Mouse (Mus musculus) CH12.LX (cell line): ENCODE results near the gene Dph1. TPM values are rescaled to one million over a fixed set of nuclear protein-coding genes. Genes with fewer than 3 reads are reported as not detected.

ENCODE experiments used
- DNase-seq: peaks from one replicate; pipeline ENCODE4 v3.0.0-alpha.2; 2013; ENCODE audit errors: extremely low read depth
- H3K27ac ChIP-seq: 2 replicates; pipeline ENCODE4 v1.5.1; 2012; ENCODE audit warnings: low read depth, mild to moderate bottlenecking, control low read depth, moderate library complexity; ENCODE audit not compliant: insufficient read depth
- H3K27me3 ChIP-seq: replicated peaks from 2 replicates; pipeline ENCODE3; 2012; ENCODE audit warnings: inconsistent platforms
- H3K36me3 ChIP-seq, 2 experiments: replicated peaks in 1 of 2; 2 replicates each; pipeline versions ENCODE3 to v1.6.1; 2012; ENCODE audit warnings: inconsistent platforms in 1 of 2, low read length in 1 of 2, mild to moderate bottlenecking in 1 of 2, mixed read lengths in 1 of 2, moderate library complexity in 1 of 2; ENCODE audit not compliant: control insufficient read depth in 1 of 2, insufficient read depth in 1 of 2
- H3K4me1 ChIP-seq, 2 experiments: 2 replicates each; pipeline ENCODE4 v1.6.1; 2012; ENCODE audit warnings: inconsistent platforms in 1 of 2, moderate library complexity in 1 of 2; ENCODE audit not compliant: insufficient read depth in 2 of 2, control insufficient read depth in 1 of 2
- H3K4me2 ChIP-seq: 2 replicates; pipeline ENCODE4 v1.6.1; 2012; ENCODE audit warnings: low read depth, mild to moderate bottlenecking, control low read depth; ENCODE audit not compliant: poor library complexity, insufficient read depth, severe bottlenecking
- H3K4me3 ChIP-seq, 3 experiments: fragments of 150-350 bp in 1 of 3; sonication (generic) in 1 of 3; replicated peaks in 1 of 3; 2 replicates each; pipeline versions ENCODE3 to v1.5.1; 2011 to 2012; ENCODE audit warnings: low read depth in 2 of 3, low read length in 2 of 3, mild to moderate bottlenecking in 2 of 3, moderate library complexity in 2 of 3, control low read depth in 1 of 3, improper control_type of control experiment in 1 of 3, inconsistent platforms in 1 of 3, mixed read lengths in 1 of 3; ENCODE audit not compliant: poor library complexity in 1 of 3
- H3K79me2 ChIP-seq: replicated peaks from 2 replicates; pipeline ENCODE4 v1.6.1; 2012; ENCODE audit warnings: mild to moderate bottlenecking, moderate library complexity; ENCODE audit not compliant: control insufficient read depth, poor library complexity, insufficient read depth, severe bottlenecking; ENCODE audit errors: extremely low read depth
- H3K9ac ChIP-seq: 2 replicates; pipeline ENCODE4 v1.6.1; 2012; ENCODE audit warnings: low read depth, mild to moderate bottlenecking, control low read depth, moderate library complexity; ENCODE audit not compliant: insufficient read depth
- H3K9me3 ChIP-seq: replicated peaks from 2 replicates; pipeline ENCODE3; 2012; ENCODE audit warnings: low read length, inconsistent platforms, mixed read lengths
- CHD1 ChIP-seq: IDR thresholded peaks from 2 replicates; pipeline ENCODE4 v1.6.1; 2012; ENCODE audit warnings: low read depth, low read length, improper control_type of control experiment, inconsistent platforms
- CHD2 ChIP-seq: IDR thresholded peaks from 2 replicates; pipeline ENCODE4 v1.6.1; 2011; ENCODE audit warnings: low read length, improper control_type of control experiment
- CTCF ChIP-seq, 2 experiments: IDR thresholded peaks in 1 of 2; conservative IDR thresholded peaks in 1 of 2; 2 replicates each; pipeline ENCODE4 v1.5.1; 2011 to 2012; ENCODE audit warnings: low read depth in 2 of 2, low read length in 2 of 2, improper control_type of control experiment in 1 of 2, inconsistent platforms in 1 of 2, mild to moderate bottlenecking in 1 of 2, moderate library complexity in 1 of 2
- HCFC1 ChIP-seq: IDR thresholded peaks from 2 replicates; pipeline ENCODE4 v1.6.1; 2012; ENCODE audit warnings: low read depth, mild to moderate bottlenecking, inconsistent platforms, low read length, improper control_type of control experiment
- IRF4 ChIP-seq: IDR thresholded peaks from 2 replicates; pipeline ENCODE4 v1.6.1; 2014; ENCODE audit warnings: low read depth, mild to moderate bottlenecking, inconsistent platforms, low read length, improper control_type of control experiment
- JUN ChIP-seq: IDR thresholded peaks from 2 replicates; pipeline ENCODE4 v1.6.1; 2011; ENCODE audit warnings: low read depth, mild to moderate bottlenecking, low read length, improper control_type of control experiment, moderate library complexity; ENCODE audit not compliant: insufficient read depth
- MAFK ChIP-seq: IDR thresholded peaks from 2 replicates; pipeline ENCODE4 v1.6.1; 2011; ENCODE audit warnings: low read length, improper control_type of control experiment; ENCODE audit not compliant: insufficient replicate concordance
- MAZ ChIP-seq: IDR thresholded peaks from 2 replicates; pipeline ENCODE4 v1.6.1; 2012; ENCODE audit warnings: low read depth, mild to moderate bottlenecking, inconsistent platforms, low read length, improper control_type of control experiment, moderate library complexity
- POLR2A ChIP-seq: IDR thresholded peaks from 2 replicates; pipeline ENCODE4 v1.6.1; 2011; ENCODE audit warnings: low read depth, mild to moderate bottlenecking, improper control_type of control experiment, low read length
- POLR2AphosphoS2 ChIP-seq: IDR thresholded peaks from 2 replicates; pipeline ENCODE4 v1.6.1; 2011; ENCODE audit warnings: low read depth, low read length, improper control_type of control experiment
- RAD21 ChIP-seq: IDR thresholded peaks from 2 replicates; pipeline ENCODE4 v1.6.1; 2011; ENCODE audit warnings: low read depth, mild to moderate bottlenecking, low read length, improper control_type of control experiment, moderate library complexity
- SMC3 ChIP-seq: IDR thresholded peaks from 2 replicates; pipeline ENCODE4 v1.6.1; 2011; ENCODE audit warnings: low read depth, low read length, improper control_type of control experiment
- TCF12 ChIP-seq: IDR thresholded peaks from 2 replicates; pipeline ENCODE4 v1.6.1; 2014; ENCODE audit warnings: low read depth, mild to moderate bottlenecking, inconsistent platforms, low read length, improper control_type of control experiment
- UBTF ChIP-seq: IDR thresholded peaks from 2 replicates; pipeline ENCODE4 v1.6.1; 2012; ENCODE audit warnings: low read depth, mild to moderate bottlenecking, inconsistent platforms, low read length, improper control_type of control experiment, moderate library complexity
- ZC3H11A ChIP-seq: IDR thresholded peaks from 2 replicates; pipeline ENCODE4 v1.6.1; 2012; ENCODE audit warnings: low read depth, mild to moderate bottlenecking, inconsistent platforms, low read length, improper control_type of control experiment
- ZMIZ1 ChIP-seq: IDR thresholded peaks from 2 replicates; pipeline ENCODE4 v1.6.1; 2012; ENCODE audit warnings: low read depth, mild to moderate bottlenecking, inconsistent platforms, low read length, improper control_type of control experiment
- dilution Hi-C: fragments of 300-500 bp; cut with MboI; formaldehyde crosslinking; loops from 2 replicates; pipeline ENCODE4 v1.14.3; 2020; ENCODE audit warnings: low sequenced_read_pairs; ENCODE audit not compliant: extremely low pct_unique_long_range_greater_than_20kb, extremely low pct_ligation_motif_present
- in situ Hi-C: fragments of 300-500 bp; cut with MboI; formaldehyde crosslinking; loops from 3 replicates; pipeline ENCODE4 v1.14.3; 2019; ENCODE audit warnings: low sequenced_read_pairs, low pct_ligation_motif_present, low pct_unique_long_range_greater_than_20kb, mixed read lengths
- polyA plus RNA-seq: library from polyadenylated mRNA; unstranded; fragments of >175 nt; gene quantifications from 2 replicates; pipeline ENCODE4 v1.2.1, GENCODE M21; 2012; ENCODE audit warnings: low read depth; ENCODE audit not compliant: insufficient read length
- total RNA-seq, 2 experiments: library from RNA; depleted of rRNA; stranded (reverse); fragments of 300-350 nt in 1 of 2; fragments of >200 nt in 1 of 2; gene quantifications; 2 replicates each; pipeline ENCODE4 v1.2.3; 2012 to 2014

The Dph1 gene
- total and polyA plus RNA-seq, 3 experiments, result 47.7 to 57.0 (median 54.7) TPM

- peak overlapping the region in 1 of 3 experiments; percentile 57 for H3K4me3 ChIP-seq
- DNase-seq, result no peak
- no peaks in the 10 kb centered on the region for H3K36me3 ChIP-seq
- dilution Hi-C loops, result no loop called here
- TF ChIP-seq MAFK (no peak), JUN (no peak), UBTF (peak; percentile 1; the same call in 1 of the 2 replicates)
- H3K4me1 ChIP-seq, result peaks cover 21 to 44% of the 10 kb centered on the region in 2 experiments
- peak overlapping the region; percentile 89 for H3K4me2 ChIP-seq
- H3K9me3 ChIP-seq, result peaks cover 8% of the 10 kb centered on the region
- H3K9ac ChIP-seq, result no peak overlapping the region
- in situ Hi-C loops, result loop anchor here (5.0 kb wide), 2 partner anchors 33 to 93 kb away; no protein-coding TSS in a partner anchor
- H3K27ac ChIP-seq, result no peak overlapping the region
- peaks cover 9% of the 10 kb centered on the region; the same call in 1 of the 2 replicates for H3K79me2 ChIP-seq
- peaks cover 62% of the 10 kb centered on the region for H3K27me3 ChIP-seq
Observed at GRCm38 (mm10) chr11:75194121-75194849, 3.2 kb upstream of the Dph1 start.

DNA sequence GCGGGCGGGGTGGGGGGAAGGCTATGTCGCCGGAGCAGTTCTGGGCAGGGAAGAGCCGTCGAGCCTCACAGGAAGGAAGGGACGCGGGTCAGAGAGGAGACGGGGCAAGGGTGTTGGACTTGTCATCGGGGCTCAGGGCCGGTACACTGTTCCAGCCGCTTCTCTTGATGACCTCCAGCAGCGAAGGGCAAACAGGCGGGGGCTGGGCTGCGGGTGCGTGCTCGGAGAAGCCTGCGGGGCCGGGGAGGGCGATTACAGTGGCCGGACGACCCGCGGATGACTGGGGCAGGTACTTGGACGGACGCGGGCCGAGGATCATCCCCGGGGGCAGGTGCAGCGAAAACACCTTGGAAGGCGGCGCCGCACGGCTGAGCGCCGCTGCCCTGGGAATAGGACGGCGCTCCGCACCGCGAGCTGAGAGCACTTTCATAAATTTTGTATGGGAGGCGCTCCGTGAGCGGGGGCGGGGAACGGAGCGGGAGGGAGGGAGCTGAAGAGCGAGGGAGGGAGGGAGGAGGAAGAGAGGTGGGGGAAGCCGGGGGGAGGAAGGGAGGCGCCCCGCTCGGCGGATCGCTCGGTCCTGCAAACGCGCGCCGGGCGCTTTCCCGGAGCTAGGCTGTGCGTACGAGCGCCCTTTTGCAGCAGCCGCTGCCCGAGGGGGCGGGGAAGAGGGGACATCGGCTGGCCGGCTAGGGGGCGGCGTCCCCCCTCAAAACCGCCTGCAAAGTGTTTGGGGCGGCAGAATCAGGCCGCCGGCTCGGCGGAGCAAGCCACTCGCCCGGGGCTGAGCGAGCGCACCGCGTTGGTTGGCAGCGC is 2.4 kb upstream of the Dph1 start, which contains the start of gene Rtn4rl1:
TSS of gene Rtn4rl1 (plus strand) at position 528 of the 816 bp plus-strand sequence.
- in situ Hi-C loops, result loop anchor here (5.0 kb wide), 2 partner anchors 34 to 94 kb away; no protein-coding TSS in a partner anchor
- no peak within 1 kb of the TSS for H3K27ac ChIP-seq
- H3K4me1 ChIP-seq, result peaks cover 22 to 49% of the 10 kb centered on the region in 2 experiments

DNA sequence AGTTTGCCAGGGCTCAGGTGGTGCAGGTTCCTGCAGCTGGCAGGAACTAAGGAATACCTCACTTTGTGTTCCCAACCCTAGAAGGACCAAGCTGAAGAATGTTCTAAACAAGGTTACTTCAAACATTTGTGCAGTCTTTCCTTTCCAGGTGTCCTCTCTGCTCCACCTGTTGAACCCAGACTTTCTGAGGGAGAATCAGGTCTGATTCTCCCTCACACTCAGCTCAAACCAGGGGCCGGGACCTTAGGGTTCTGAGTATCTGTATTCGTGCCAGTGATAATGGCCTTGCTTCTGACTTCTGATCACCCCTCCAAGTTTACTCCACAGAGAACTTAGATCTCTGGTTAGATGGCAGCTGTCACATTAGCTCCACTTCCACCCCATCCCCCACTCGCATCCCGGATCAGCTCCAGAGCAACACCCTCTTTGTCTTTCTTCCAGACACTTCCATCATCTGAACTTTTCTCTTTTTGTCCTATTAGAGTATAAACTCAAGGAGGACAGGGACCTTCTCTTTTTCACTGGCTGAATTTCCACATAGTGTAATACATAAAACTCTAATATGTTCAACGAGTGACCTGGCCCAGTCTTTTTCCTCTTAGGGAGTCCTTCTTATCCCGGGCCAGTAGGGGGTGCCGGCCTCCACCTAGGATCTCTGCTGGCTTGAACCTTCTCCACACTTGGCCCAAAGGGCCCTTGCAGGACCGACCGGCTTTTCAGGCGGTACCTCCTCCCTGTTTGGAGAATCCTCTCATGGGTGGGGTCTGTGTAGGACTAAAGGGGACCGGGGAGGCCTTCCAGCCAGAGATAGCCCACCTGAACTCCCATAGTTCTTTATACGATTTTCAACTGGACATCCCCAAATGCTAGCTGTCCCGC is 1.5 kb upstream of the Dph1 start:
- H3K4me2 ChIP-seq, result peak overlapping the region; percentile 89
- peaks cover 21% of the 10 kb centered on the region for H3K79me2 ChIP-seq
- H3K36me3 ChIP-seq, result peaks cover 0 to 6% of the 10 kb centered on the region in 2 experiments
- peaks cover 8% of the 10 kb centered on the region for H3K9me3 ChIP-seq
- peak; percentile 80 for DNase-seq
- dilution Hi-C loops (no loop called here), in situ Hi-C loops (loop anchor here (5.0 kb wide), 2 partner anchors 35 to 95 kb away; no protein-coding TSS in a partner anchor)
- H3K27me3 ChIP-seq, result peaks cover 57% of the 10 kb centered on the region
- H3K27ac ChIP-seq, result no peak overlapping the region
- H3K4me3 ChIP-seq, result no peak overlapping the region
- TF ChIP-seq CHD2 (peak; percentile 63; the same call in 1 of the 2 replicates), SMC3 (peak; percentile 92), HCFC1 (no peak), POLR2A (no peak), IRF4 (peak; percentile 27; the same call in 1 of the 2 replicates), RAD21 (peak; percentile 92), ZC3H11A (peak; percentile 62; the same call in 1 of the 2 replicates), TCF12 (peak; percentile 15; the same call in 1 of the 2 replicates), CHD1 (no peak), ZMIZ1 (no peak), CTCF (conservative IDR thresholded peaks at IDR 0.05 in 1 of 2, IDR thresholded peaks at IDR 0.05 in 1 of 2; ENCODE audit: low read depth in 2 of 2, low read length in 2 of 2) (peak; percentile 57 to 97)
- H3K4me1 ChIP-seq, result peaks cover 25 to 49% of the 10 kb centered on the region in 2 experiments
- H3K9ac ChIP-seq, result no peak overlapping the region

More for the DNA sequence above, 2.4 kb upstream of the Dph1 start, which contains the start of gene Rtn4rl1:
- peaks cover 57% of the 10 kb centered on the region for H3K27me3 ChIP-seq
- no peak for TF ChIP-seq POLR2AphosphoS2
- peak; percentile 59; the same call in 1 of the 2 replicates for TF ChIP-seq MAZ
- H3K4me2 ChIP-seq, result peak within 1 kb of the TSS; percentile 89
- H3K9ac ChIP-seq, result no peak within 1 kb of the TSS
- peaks cover 0 to 2% of the 10 kb centered on the region in 2 experiments for H3K36me3 ChIP-seq
- peak within 1 kb of the TSS in 1 of 3 experiments; percentile 57 for H3K4me3 ChIP-seq
- DNase-seq, result no peak
- dilution Hi-C loops, result no loop called here
- H3K79me2 ChIP-seq, result peaks cover 17% of the 10 kb centered on the region
- H3K9me3 ChIP-seq, result peaks cover 8% of the 10 kb centered on the region
